Mouse (Mus musculus): ENCODE data around the gene Birc2.
"Not testable (repeated sequence)": the region's sequence is repeated elsewhere in the genome, so short reads cannot be mapped to it uniquely, and the experiment has no call there.

Birc2 gene

GRCm38 (mm10) chr9:7836905-7837805, at the start of gene Birc2:
Gene Birc2, minus strand, starts transcription at chr9:7837064.
- DNase-seq, result peak; percentile 96 to 97

GRCm38 (mm10) chr9:7884346-7884745, 47.5 kb upstream of the Birc2 start:
- DNase-seq, result no peak

GRCm38 (mm10) chr9:7882304-7882865, 45.5 kb upstream of the Birc2 start:
- DNase-seq, result no peak

GRCm38 (mm10) chr9:7873511-7874211, 36.8 kb upstream of the Birc2 start:
- DNase-seq, result no peak

GRCm38 (mm10) chr9:7872775-7873439, 36.0 kb upstream of the Birc2 start, which contains the start of gene Birc3:
Gene Birc3, minus strand, starts transcription at chr9:7873186.
- peak in 1 of 2 experiments; percentile 10 for DNase-seq

GRCm38 (mm10) chr9:7872044-7872774, 35.3 kb upstream of the Birc2 start:
- DNase-seq, result no peak

GRCm38 (mm10) chr9:7871316-7872043, 34.6 kb upstream of the Birc2 start:
- no peak for DNase-seq

- no peak for DNase-seq
Measured at GRCm38 (mm10) chr9:7870556-7871315, 33.9 kb upstream of the Birc2 start.

GRCm38 (mm10) chr9:7868838-7869491, 32.1 kb upstream of the Birc2 start:
- DNase-seq, result no peak

GRCm38 (mm10) chr9:7867981-7868380, 31.1 kb upstream of the Birc2 start:
- DNase-seq, result no peak

- DNase-seq, result not testable (repeated sequence)
Measured at GRCm38 (mm10) chr9:7866981-7867380, 30.1 kb upstream of the Birc2 start.

- no peak for DNase-seq
Measured at GRCm38 (mm10) chr9:7860976-7861375, 24.1 kb upstream of the Birc2 start.

GRCm38 (mm10) chr9:7855912-7856311, 19.0 kb upstream of the Birc2 start:
- no peak for DNase-seq

- peak; percentile 55 to 56 for DNase-seq
Measured at GRCm38 (mm10) chr9:7855374-7855773, 18.5 kb upstream of the Birc2 start.

GRCm38 (mm10) chr9:7854196-7854595, 17.3 kb upstream of the Birc2 start:
- peak; percentile 38 to 55 for DNase-seq

- DNase-seq, result no peak
Measured at GRCm38 (mm10) chr9:7852346-7853230, 15.7 kb upstream of the Birc2 start.

- no peak for DNase-seq
Measured at GRCm38 (mm10) chr9:7851841-7852240, 15.0 kb upstream of the Birc2 start.

- no peak for DNase-seq
Measured at GRCm38 (mm10) chr9:7848191-7848590, 11.3 kb upstream of the Birc2 start.

- no peak for DNase-seq
Measured at GRCm38 (mm10) chr9:7846667-7847199, 9.9 kb upstream of the Birc2 start.
